9 mouse cellular contexts compared by ENCODE assay signal in genomic region chr10:39555740-39556139, GRCm38 (mm10). TPM values are rescaled to one million over a fixed set of nuclear protein-coding genes. Genes with fewer than 3 reads are reported as not detected.
DNase-seq lines count a peak whose midpoint lies in the region; ATAC-seq and TF ChIP-seq lines count a peak whose summit lies in the region.
"Had no signal": no experiment of that assay in that cellular context is flagged by ENCODE, and none has a peak within 500 bp of the region (broad histone marks: within the 10 kb centered on the region; RNA-seq: fewer than 3 reads in every experiment).

No protein-coding gene starts in this region.

- H3K4me1 ChIP-seq in forebrain, embryonic 14.5 days (ENCODE audit: control insufficient read depth, insufficient read depth, low read length): peaks cover 56% of the 10 kb centered on the region
- peaks cover 62% of the 10 kb centered on the region for H3K4me1 ChIP-seq in limb, embryonic 14.5 days (ENCODE audit: control insufficient read depth, insufficient read depth, low read length)
- H3K4me1 ChIP-seq in midbrain, embryonic 12.5 days: peaks cover 86% of the 10 kb centered on the region

- peak overlapping the region; percentile 94 for H3K27ac ChIP-seq in gastrocnemius, adult 2 months
- peak overlapping the region; percentile 29; the same call in 1 of the 2 replicates for H3K27ac ChIP-seq in forebrain, embryonic 14.5 days (ENCODE audit: low read depth, low read length)
- 0 out of 2 replicates have a peak overlapping the region, but pooled peaks have one; percentile 3 for H3K27ac ChIP-seq in limb, embryonic 14.5 days (replicated peaks; ENCODE audit: low read depth, low read length)
- H3K27ac ChIP-seq in midbrain, embryonic 12.5 days (replicated peaks): peak overlapping the region; percentile 67

- no peak overlapping the region for H3K4me2 ChIP-seq in forebrain, embryonic 14.5 days (ENCODE audit: low read length)
- no peak overlapping the region for H3K4me2 ChIP-seq in limb, embryonic 14.5 days (replicated peaks; ENCODE audit: low read depth, low read length, severe bottlenecking)
- H3K4me2 ChIP-seq in midbrain, embryonic 12.5 days (replicated peaks): no peak overlapping the region

- TF ChIP-seq CTCF in gastrocnemius, adult 2 months (IDR thresholded peaks at IDR 0.05): peak; percentile 29; the same call in 1 of the 2 replicates

- H3K36me3 ChIP-seq in forebrain, embryonic 14.5 days (ENCODE audit: control insufficient read depth, insufficient read depth, low read length): peaks cover 31% of the 10 kb centered on the region; the same call in 1 of the 2 replicates
- peaks cover 8% of the 10 kb centered on the region; the same call in 1 of the 2 replicates for H3K36me3 ChIP-seq in limb, embryonic 14.5 days (ENCODE audit: control insufficient read depth, insufficient read depth, low read length)
- H3K36me3 ChIP-seq in midbrain, embryonic 12.5 days: 0 out of 2 replicates have a peak, but pooled peaks cover 5% of the 10 kb centered on the region

- 44% methylated on average over 5 of the region's 5 CpGs for WGBS in forebrain, embryonic 14.5 days
- 28% methylated on average over 5 of the region's 5 CpGs for WGBS in limb, embryonic 14.5 days
- WGBS in midbrain, embryonic 12.5 days: 36% methylated on average over 5 of the region's 5 CpGs

- H3K4me3 ChIP-seq in gastrocnemius, adult 2 months: no peak overlapping the region
- no peak overlapping the region for H3K4me3 ChIP-seq in forebrain, embryonic 14.5 days (ENCODE audit: low read depth, low read length)
- H3K4me3 ChIP-seq in limb, embryonic 14.5 days (replicated peaks; ENCODE audit: low read length): no peak overlapping the region
- H3K4me3 ChIP-seq in midbrain, embryonic 12.5 days: no peak overlapping the region

- no peak for TF ChIP-seq POLR2A in limb, embryonic 14.5 days (IDR thresholded peaks at IDR 0.05; ENCODE audit: borderline replicate concordance, extremely low read depth, insufficient read depth, insufficient read length)

- no peaks in the 10 kb centered on the region for H3K9me3 ChIP-seq in forebrain, embryonic 14.5 days (replicated peaks; ENCODE audit: control insufficient read depth, low read length)
- H3K9me3 ChIP-seq in limb, embryonic 14.5 days (ENCODE audit: control insufficient read depth, low read length): no peaks in the 10 kb centered on the region
- no peaks in the 10 kb centered on the region for H3K9me3 ChIP-seq in midbrain, embryonic 12.5 days

- no peaks in the 10 kb centered on the region for H3K27me3 ChIP-seq in forebrain, embryonic 14.5 days (replicated peaks; ENCODE audit: control insufficient read depth, insufficient read depth, low read length)
- H3K27me3 ChIP-seq in limb, embryonic 14.5 days (ENCODE audit: control insufficient read depth, insufficient read depth, low read length): no peaks in the 10 kb centered on the region
- no peaks in the 10 kb centered on the region for H3K27me3 ChIP-seq in midbrain, embryonic 12.5 days

- ATAC-seq in forebrain, embryonic 14.5 days: no peak
- no peak for ATAC-seq in limb, embryonic 14.5 days (ENCODE audit: low FRiP score, low read depth)
- no peak for ATAC-seq in midbrain, embryonic 12.5 days (ENCODE audit: low FRiP score, low read depth)

- H3K9ac ChIP-seq in forebrain, embryonic 14.5 days (ENCODE audit: low read length): no peak overlapping the region
- H3K9ac ChIP-seq in limb, embryonic 14.5 days (ENCODE audit: low read depth, low read length, severe bottlenecking): no peak overlapping the region
- no peak overlapping the region for H3K9ac ChIP-seq in midbrain, embryonic 12.5 days (replicated peaks)

- intact Hi-C loops in gastrocnemius, adult 2 months (cut with DNase I): no loop called here

- peak; percentile 17 for DNase-seq in gastrocnemius, adult 2 months
- no peak for DNase-seq in gastrocnemius, adult 18-20 months (ENCODE audit: low spot score)
- DNase-seq in forebrain, embryonic 14.5 days (ENCODE audit: low spot score): no peak
- DNase-seq in limb, embryonic 14.5 days (ENCODE audit: low spot score): no peak
- no peak for DNase-seq in thymus, postnatal 0 days (ENCODE audit: low spot score)
- DNase-seq in adrenal gland, postnatal 25 days: no peak
- no peak for DNase-seq in thymus, postnatal 4 days
- DNase-seq: adrenal gland, adult 2 months had no signal

RNA-seq across cellular contexts. Expression of gene Traf3ip2, which starts 57.0 kb away (rescaled TPM):
- 1 to 10 TPM; 5.5 to 9.0 TPM for total RNA-seq in gastrocnemius, adult 2 months (2021)
- total RNA-seq in gastrocnemius, adult 18-20 months (2021): 1 to 10 TPM; 2.5 to 3.9 TPM
- 4.8 and 5.7 TPM in 2 replicates for polyA plus RNA-seq in forebrain, embryonic 14.5 days (2014; fragmentation: Nextera tagmentation; extraction: Ambion mirVana)
- polyA plus RNA-seq in limb, embryonic 14.5 days (2012; rRNA removed): 7.5 and 9.0 TPM in 2 replicates
- 13.3 and 13.7 TPM in 2 replicates for polyA plus RNA-seq in limb, embryonic 14.5 days (2014; fragmentation: Nextera tagmentation; extraction: Ambion mirVana)
- polyA plus RNA-seq in midbrain, embryonic 12.5 days (2016; fragmentation: Nextera tagmentation; extraction: Ambion mirVana): 5.4 and 6.1 TPM in 2 replicates
- polyA plus RNA-seq in thymus, postnatal 0 days (2015; fragmentation: Nextera tagmentation; extraction: Ambion mirVana): 13.9 and 19.3 TPM in 2 replicates
- total RNA-seq in adrenal gland, postnatal 25 days (2021): 24.4 and 26.0 TPM in 2 replicates

Comparison
In these comparisons a context has a peak if more than half of its experiments do, and no peak if none do; other contexts are left out.
1. H3K27ac ChIP-seq: peak in every context shown above with its lines; median percentile 94 in gastrocnemius, adult 2 months; 67 in midbrain, embryonic 12.5 days; 29 in forebrain, embryonic 14.5 days; 3 in limb, embryonic 14.5 days.